Mouse (Mus musculus) embryonic facial prominence, embryonic 15.5 days (tissue): ENCODE results near the gene Mylk. TPM values are rescaled to one million over a fixed set of nuclear protein-coding genes. Genes with fewer than 3 reads are reported as not detected.

Experiments used
- ATAC-seq: fragments of 200-750 bp; cut with Nextera tagmentation; 2 replicates; pipeline ENCODE4 v1.8.0; 2017; ENCODE audit warnings: low read depth, moderate TSS enrichment; ENCODE audit not compliant: insufficient number of reproducible peaks, low FRiP score, low TSS enrichment
- H3K27ac ChIP-seq: fragments of 300-500 bp; sonication (generic); replicated peaks from 2 replicates; pipeline ENCODE4 v1.5.1; 2015; ENCODE audit warnings: mild to moderate bottlenecking, inconsistent platforms
- H3K27me3 ChIP-seq: fragments of 300-500 bp; sonication (generic); 2 replicates; pipeline ENCODE4 v1.6.1; 2015; ENCODE audit warnings: inconsistent platforms
- H3K36me3 ChIP-seq: fragments of 300-500 bp; sonication (generic); 2 replicates; pipeline ENCODE4 v1.6.1; 2015; ENCODE audit warnings: mild to moderate bottlenecking, inconsistent platforms
- H3K4me1 ChIP-seq: fragments of 300-500 bp; sonication (generic); 2 replicates; pipeline ENCODE4 v1.6.1; 2015; ENCODE audit warnings: inconsistent platforms
- H3K4me2 ChIP-seq: fragments of 300-500 bp; sonication (generic); replicated peaks from 2 replicates; pipeline ENCODE4 v1.6.1; 2015; ENCODE audit warnings: mild to moderate bottlenecking, inconsistent platforms
- H3K4me3 ChIP-seq: fragments of 300-500 bp; sonication (generic); replicated peaks from 2 replicates; pipeline ENCODE4 v1.5.1; 2015; ENCODE audit warnings: mild to moderate bottlenecking, inconsistent platforms
- H3K9ac ChIP-seq: fragments of 300-500 bp; sonication (generic); 2 replicates; pipeline ENCODE4 v1.6.1; 2015; ENCODE audit warnings: inconsistent platforms
- H3K9me3 ChIP-seq: fragments of 300-500 bp; sonication (generic); replicated peaks from 2 replicates; pipeline ENCODE4 v1.6.1; 2016; ENCODE audit warnings: inconsistent platforms
- WGBS: fragments of 180-500 bp; shearing (Covaris S2); methylation state at CpG from one replicate; pipeline ENCODE4 v1.1.7; 2015; 5-methylcytosine and 5-hydroxymethylcytosine counted together
- polyA plus RNA-seq: library from polyadenylated mRNA; unstranded; fragments of >200 nt; fragmentation: Nextera tagmentation; extraction: Ambion mirVana; gene quantifications from 2 replicates; pipeline ENCODE4 v1.2.1, GENCODE M21; 2015

Gene Mylk
- polyA plus RNA-seq, 1 experiment from 2014 or later = 28.1 TPM

DNA sequence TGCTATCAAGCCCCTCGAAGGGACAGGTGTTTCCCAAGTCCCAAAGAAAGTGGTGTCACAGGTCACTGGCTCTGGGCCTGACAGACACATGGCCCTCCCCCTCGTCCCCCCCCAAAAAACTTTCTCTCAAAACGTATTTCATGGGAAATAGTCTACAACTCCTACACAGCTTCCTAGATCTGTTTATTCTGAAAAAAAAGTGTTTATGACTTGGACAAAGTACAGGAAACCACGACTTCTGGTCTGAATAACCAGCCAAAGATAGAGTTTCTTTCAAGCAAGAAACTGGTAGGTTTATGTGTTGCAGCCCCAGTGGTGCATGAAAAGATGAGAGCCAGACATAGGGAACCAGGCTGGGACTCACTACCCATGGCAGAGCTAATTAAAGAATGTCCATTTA, 218.0 kb downstream of the Mylk start:
- ATAC-seq = no peak
- 44% methylated on average over 4 of the region's 4 CpGs for WGBS
- H3K4me1 ChIP-seq = peaks cover 47% of the 10 kb centered on the region
- H3K4me3 ChIP-seq = no peak overlapping the region
- H3K36me3 ChIP-seq = no peaks in the 10 kb centered on the region
- no peak overlapping the region for H3K27ac ChIP-seq
- no peaks in the 10 kb centered on the region for H3K27me3 ChIP-seq
- no peak overlapping the region for H3K9ac ChIP-seq
- no peaks in the 10 kb centered on the region for H3K9me3 ChIP-seq
- no peak overlapping the region for H3K4me2 ChIP-seq

DNA sequence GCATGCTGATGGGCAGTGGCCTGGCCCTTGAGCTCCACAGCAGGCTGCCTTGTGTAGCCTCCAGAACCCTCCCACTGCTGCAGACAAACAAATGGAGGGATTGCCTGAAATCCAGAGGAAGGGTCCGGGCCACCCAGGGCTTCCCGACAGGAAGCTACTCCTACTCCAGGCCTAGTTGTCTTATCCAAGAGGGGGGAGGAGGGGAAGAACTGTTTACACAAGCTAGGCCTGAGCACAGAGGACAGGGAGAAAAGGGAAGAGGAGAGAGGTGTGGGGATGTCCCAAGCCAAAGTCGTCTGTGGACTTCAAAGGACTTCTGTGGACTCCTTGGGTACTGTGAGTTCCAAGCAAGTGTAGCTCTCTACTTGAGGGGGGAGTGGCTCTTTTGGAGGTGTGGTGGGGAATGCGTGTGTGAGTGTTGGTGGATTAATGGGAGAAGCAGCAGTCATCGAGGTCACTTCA, 221.6 kb downstream of the Mylk start:
- H3K27ac ChIP-seq = no peak overlapping the region; the same call in 1 of the 2 replicates
- peaks cover 17% of the 10 kb centered on the region for H3K4me1 ChIP-seq
- 56% methylated on average over 5 of the region's 5 CpGs for WGBS
- H3K36me3 ChIP-seq = no peaks in the 10 kb centered on the region
- H3K27me3 ChIP-seq = no peaks in the 10 kb centered on the region
- no peak for ATAC-seq
- no peak overlapping the region for H3K4me2 ChIP-seq
- no peaks in the 10 kb centered on the region for H3K9me3 ChIP-seq
- no peak overlapping the region for H3K9ac ChIP-seq
- H3K4me3 ChIP-seq = no peak overlapping the region

DNA sequence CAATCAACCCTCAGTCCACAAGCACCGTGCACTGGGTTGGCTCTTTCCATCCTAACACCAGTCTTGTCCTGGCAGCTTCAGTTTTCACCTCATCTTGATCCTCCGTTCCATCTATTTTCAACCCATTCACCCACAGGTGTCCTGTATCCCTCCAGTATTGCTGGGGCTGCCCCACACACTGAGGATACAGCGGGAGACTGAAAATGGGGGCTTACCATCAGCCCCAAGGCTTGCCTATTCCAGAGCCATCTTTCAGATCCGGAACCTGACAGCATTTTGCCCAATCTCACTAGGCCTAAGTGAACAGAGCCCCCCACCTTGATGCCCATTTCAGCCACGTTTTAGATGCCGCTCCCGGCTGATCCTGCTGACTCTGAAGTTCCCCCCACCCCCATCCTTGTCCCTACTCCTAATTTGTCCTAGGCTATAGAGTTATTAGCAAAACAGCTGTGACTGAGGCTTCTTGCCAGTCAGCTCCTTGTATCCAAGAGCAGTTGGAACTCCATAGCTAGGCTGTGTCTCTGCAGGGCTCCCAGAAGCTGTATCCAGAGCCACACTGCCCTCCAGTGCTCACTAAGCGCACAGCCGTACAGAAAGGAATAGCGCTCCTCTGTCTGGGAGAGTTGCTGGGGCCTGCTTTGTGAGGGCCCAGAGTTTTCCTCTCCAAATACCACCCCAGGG, 222.2 kb downstream of the Mylk start:
- Histone ChIP-seq H3K4me1 (peaks cover 17% of the 10 kb centered on the region), H3K4me3 (no peak overlapping the region), H3K4me2 (no peak overlapping the region), H3K27ac (no peak overlapping the region; the same call in 1 of the 2 replicates), H3K36me3 (no peaks in the 10 kb centered on the region), H3K27me3 (no peaks in the 10 kb centered on the region), H3K9me3 (no peaks in the 10 kb centered on the region), H3K9ac (no peak overlapping the region)
- ATAC-seq = peak; percentile 82
- WGBS = 45% methylated on average over 10 of the region's 10 CpGs

DNA sequence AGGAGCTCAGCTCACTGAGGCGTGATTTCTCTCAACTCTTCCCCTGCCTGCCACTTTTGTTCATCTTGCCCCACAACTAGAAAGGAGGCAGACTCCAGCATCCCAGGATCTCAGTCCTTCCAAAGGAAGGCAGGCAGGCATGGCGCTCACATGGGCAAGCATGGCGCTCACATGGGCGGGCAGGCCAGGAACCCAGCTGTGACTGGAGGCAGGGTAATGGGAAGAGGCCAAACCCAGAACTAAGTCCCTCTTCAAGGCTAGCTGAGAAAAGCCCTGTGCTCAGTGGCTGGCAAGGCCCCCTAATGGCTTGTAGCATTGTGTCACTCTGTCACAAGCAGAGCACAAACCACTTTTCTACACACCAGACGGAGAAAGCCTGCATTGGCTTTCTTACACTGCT, 223.2 kb downstream of the Mylk start:
- Histone ChIP-seq H3K9ac (no peak overlapping the region), H3K36me3 (no peaks in the 10 kb centered on the region), H3K27me3 (no peaks in the 10 kb centered on the region), H3K4me3 (no peak overlapping the region), H3K9me3 (no peaks in the 10 kb centered on the region), H3K27ac (no peak overlapping the region), H3K4me1 (peaks cover 18% of the 10 kb centered on the region), H3K4me2 (no peak overlapping the region)
- 85% methylated on average over 5 of the region's 5 CpGs for WGBS
- ATAC-seq = no peak

DNA sequence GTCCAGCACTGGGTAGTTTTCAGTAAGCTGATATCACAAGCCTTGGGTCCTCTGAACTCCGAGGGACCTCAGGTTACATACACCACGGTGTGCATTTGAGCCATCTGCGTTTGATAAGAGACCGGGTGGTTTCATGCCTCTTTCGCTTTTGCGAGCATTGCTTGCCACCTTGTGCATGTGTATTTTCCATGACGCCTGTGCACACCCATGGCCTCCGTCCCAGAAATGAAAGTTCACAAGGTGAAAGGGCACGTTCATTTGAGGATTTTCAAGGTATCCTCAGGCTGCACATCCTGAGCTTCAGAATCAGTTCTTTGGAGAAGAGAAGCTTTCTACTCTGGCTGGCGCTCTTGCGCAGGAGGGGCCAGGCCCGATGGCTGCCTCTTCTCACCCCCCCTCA, 227.5 kb downstream of the Mylk start:
- Histone ChIP-seq H3K27ac (no peak overlapping the region), H3K4me1 (peaks cover 6% of the 10 kb centered on the region), H3K27me3 (no peaks in the 10 kb centered on the region), H3K9me3 (no peaks in the 10 kb centered on the region), H3K4me2 (no peak overlapping the region), H3K9ac (no peak overlapping the region), H3K4me3 (no peak overlapping the region), H3K36me3 (peaks cover 5% of the 10 kb centered on the region; the same call in 1 of the 2 replicates)
- 55% methylated on average over 12 of the region's 12 CpGs for WGBS
- no peak for ATAC-seq

DNA sequence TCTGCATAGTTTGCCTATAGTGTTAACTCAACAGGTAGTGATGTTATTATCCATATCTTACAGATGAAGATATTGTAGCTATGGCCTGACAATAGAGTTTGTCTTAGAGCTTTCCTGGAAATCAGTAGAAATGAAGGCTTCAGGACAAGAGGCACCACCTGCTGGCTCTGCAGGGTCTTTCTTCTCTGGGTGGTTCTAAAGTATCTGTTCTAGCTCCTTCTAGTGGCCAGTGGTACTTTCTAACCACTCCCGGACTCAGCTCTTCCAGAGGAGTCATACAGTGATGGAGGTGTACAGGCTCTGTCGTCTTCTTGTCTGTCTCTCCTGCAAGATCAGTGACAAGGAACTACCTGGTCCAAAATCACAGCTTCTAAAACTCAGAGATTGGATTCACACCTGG, 230.5 kb downstream of the Mylk start:
- Histone ChIP-seq H3K4me1 (peaks cover 5% of the 10 kb centered on the region; the same call in 1 of the 2 replicates), H3K9me3 (no peaks in the 10 kb centered on the region), H3K27me3 (no peaks in the 10 kb centered on the region), H3K9ac (no peak overlapping the region), H3K4me2 (no peak overlapping the region), H3K27ac (no peak overlapping the region), H3K4me3 (no peak overlapping the region), H3K36me3 (peaks cover 5% of the 10 kb centered on the region; the same call in 1 of the 2 replicates)
- 54% methylated on average over 2 of the region's 2 CpGs for whole genome bisulfite sequencing
- ATAC-seq = no peak

DNA sequence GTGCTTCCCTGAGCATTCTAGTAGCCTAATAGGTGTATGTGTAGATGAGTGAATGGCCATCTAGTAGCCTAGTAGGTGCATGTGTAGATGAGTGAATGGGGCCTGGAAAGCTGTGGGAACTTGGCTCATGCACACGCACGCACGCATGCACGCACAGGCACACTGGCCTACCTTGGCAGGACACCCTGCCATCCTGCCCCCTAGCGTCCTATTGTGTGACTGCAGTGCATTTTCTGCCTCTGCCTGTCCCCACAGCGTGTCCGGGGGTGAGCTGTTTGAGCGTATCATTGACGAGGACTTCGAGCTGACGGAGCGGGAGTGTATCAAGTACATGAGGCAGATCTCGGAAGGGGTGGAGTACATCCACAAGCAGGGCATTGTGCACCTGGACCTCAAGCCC, 231.6 kb downstream of the Mylk start:
- H3K36me3 ChIP-seq = peaks cover 5% of the 10 kb centered on the region; the same call in 1 of the 2 replicates
- H3K9me3 ChIP-seq = no peaks in the 10 kb centered on the region
- 81% methylated on average over 13 of the region's 13 CpGs for WGBS
- no peak overlapping the region for H3K27ac ChIP-seq
- H3K9ac ChIP-seq = no peak overlapping the region
- H3K27me3 ChIP-seq = no peaks in the 10 kb centered on the region
- no peak for ATAC-seq
- H3K4me1 ChIP-seq = peaks cover 5% of the 10 kb centered on the region; the same call in 1 of the 2 replicates
- no peak overlapping the region for H3K4me2 ChIP-seq
- H3K4me3 ChIP-seq = no peak overlapping the region

DNA sequence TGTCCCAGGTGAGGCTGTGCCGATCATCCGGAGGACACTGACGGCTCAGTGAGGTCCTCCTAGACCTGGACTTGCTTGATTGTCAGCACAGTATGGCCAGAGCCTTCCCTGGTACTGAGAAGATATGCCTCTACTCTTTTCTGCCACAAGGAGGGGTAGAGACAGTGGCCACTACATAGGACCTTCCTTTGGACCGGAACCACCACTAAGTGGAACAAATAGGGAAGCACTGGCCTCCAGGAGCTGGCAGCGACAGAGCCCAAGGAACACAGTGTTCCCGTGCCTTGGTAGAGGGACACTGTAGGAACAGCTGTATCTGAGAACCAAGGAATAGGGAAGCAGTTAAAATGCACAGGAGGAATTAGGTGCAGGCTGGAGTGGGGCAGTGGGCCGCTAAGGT, 233.0 kb downstream of the Mylk start:
- H3K4me2 ChIP-seq = no peak overlapping the region
- ATAC-seq = no peak
- no peaks in the 10 kb centered on the region for H3K9me3 ChIP-seq
- no peak overlapping the region for H3K9ac ChIP-seq
- no peak overlapping the region for H3K27ac ChIP-seq
- H3K4me1 ChIP-seq = no peaks in the 10 kb centered on the region
- H3K36me3 ChIP-seq = peaks cover 5% of the 10 kb centered on the region; the same call in 1 of the 2 replicates
- H3K27me3 ChIP-seq = no peaks in the 10 kb centered on the region
- H3K4me3 ChIP-seq = no peak overlapping the region
- WGBS = 92% methylated on average over 7 of the region's 7 CpGs

DNA sequence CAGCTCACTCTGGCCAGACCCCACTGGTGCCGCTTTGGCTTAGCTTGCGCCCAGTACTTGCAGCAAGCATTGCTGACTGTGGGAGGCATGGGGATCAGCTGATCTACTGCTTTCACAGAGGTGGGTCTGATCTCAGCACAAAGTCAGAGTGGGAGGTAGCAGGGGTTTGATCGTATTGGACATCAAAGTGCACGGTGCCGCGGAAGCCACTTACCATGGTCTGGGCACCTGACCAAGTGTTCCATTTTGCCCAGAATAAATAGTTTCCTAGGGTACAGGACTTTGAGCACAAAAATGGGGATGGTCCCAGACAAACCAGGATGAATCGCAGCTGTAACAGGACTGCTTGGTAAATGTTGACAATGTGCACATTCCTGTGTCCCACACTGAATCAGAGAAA, 236.0 kb downstream of the Mylk start:
- 83% methylated on average over 7 of the region's 7 CpGs for WGBS
- no peak for ATAC-seq
- Histone ChIP-seq H3K4me1 (peaks cover 9% of the 10 kb centered on the region), H3K4me3 (no peak overlapping the region), H3K27ac (no peak overlapping the region), H3K27me3 (no peaks in the 10 kb centered on the region), H3K9ac (no peak overlapping the region), H3K9me3 (no peaks in the 10 kb centered on the region), H3K4me2 (no peak overlapping the region), H3K36me3 (peaks cover 5% of the 10 kb centered on the region; the same call in 1 of the 2 replicates)

DNA sequence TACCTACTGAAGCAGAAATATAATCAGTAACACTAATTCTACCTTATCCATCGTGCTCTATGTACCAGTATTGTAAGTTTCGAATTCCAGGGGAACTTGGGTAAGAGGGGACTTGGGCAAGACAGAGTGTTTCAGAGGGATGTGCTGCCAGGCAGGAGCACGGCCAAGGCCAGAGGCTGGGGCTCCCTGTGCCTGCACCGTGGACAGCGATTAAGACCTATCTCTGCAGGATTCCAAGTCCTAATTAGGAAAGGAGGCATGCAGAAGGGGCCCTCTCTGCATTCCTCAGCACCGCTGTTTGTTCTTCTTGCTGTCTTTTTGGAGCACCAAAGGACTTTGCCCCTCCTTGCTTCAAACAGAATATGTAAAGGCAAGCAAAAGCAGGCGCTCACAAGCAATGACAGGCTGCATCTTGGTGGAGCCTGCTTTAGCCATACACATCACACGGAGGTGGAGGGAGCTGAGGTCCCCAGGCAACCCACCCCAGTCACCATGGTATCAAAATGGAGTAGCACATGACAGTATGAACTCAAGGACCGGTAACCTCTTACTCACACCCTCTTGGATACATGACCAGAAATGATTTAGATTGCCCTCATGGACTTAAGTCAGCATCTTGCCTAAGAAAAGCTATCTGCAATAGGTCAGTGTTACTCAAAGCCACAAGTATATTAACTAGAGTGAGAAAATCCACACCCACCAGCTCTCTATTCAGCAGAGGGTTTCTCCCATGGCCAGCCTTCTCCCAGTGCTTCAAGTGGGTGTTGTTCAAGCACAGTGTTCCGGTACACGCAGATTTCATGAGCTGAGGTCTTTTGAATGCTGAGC, 239.4 kb downstream of the Mylk start:
- H3K27me3 ChIP-seq = no peaks in the 10 kb centered on the region
- peak overlapping the region; percentile 22; the same call in 1 of the 2 replicates for H3K27ac ChIP-seq
- no peak overlapping the region for H3K4me2 ChIP-seq
- ATAC-seq = no peak
- peaks cover 9% of the 10 kb centered on the region for H3K4me1 ChIP-seq
- no peak overlapping the region for H3K4me3 ChIP-seq
- no peaks in the 10 kb centered on the region for H3K36me3 ChIP-seq
- no peaks in the 10 kb centered on the region for H3K9me3 ChIP-seq
- H3K9ac ChIP-seq = no peak overlapping the region
- WGBS = 41% methylated on average over 11 of the region's 11 CpGs

DNA sequence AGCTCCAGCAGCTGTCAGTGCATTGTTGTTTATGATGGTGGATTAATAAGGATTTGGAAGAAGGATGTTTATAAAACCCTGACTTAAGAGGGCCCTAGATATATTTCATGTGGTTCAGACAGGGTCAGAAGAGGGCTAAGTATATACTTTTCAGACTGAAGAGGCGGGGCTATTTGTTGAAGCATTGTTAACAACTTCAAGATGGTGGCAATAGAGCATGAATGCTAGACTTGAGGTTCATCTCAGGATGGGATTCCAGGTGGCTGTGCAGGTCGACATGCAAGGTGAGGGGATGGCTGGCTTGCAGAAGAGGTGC, 240.0 kb downstream of the Mylk start:
- no peak overlapping the region for H3K9ac ChIP-seq
- H3K4me3 ChIP-seq = no peak overlapping the region
- H3K4me2 ChIP-seq = no peak overlapping the region
- no peaks in the 10 kb centered on the region for H3K36me3 ChIP-seq
- WGBS = 62% methylated on average over 2 of the region's 2 CpGs
- no peak for ATAC-seq
- no peak overlapping the region for H3K27ac ChIP-seq
- H3K4me1 ChIP-seq = peaks cover 9% of the 10 kb centered on the region
- no peaks in the 10 kb centered on the region for H3K9me3 ChIP-seq
- H3K27me3 ChIP-seq = no peaks in the 10 kb centered on the region
